Mouse (Mus musculus) heart, embryonic 16.5 days (tissue): ENCODE measurements around the gene Sh3bp4. TPM values are rescaled to one million over a fixed set of nuclear protein-coding genes. Genes with fewer than 3 reads are reported as not detected.

ENCODE experiments used
- ATAC-seq: fragments of 200-750 bp; cut with Nextera tagmentation; replicated peaks from 2 replicates; pipeline ENCODE4 v1.8.0; 2017; ENCODE audit warnings: moderate number of reproducible peaks; ENCODE audit not compliant: insufficient read depth, low FRiP score; ENCODE audit errors: extremely low read depth
- H3K27ac ChIP-seq: fragments of 300-500 bp; sonication (generic); 2 replicates; pipeline ENCODE4 v1.5.1; 2014; ENCODE audit warnings: mild to moderate bottlenecking, low read length, control low read depth, moderate library complexity
- H3K27me3 ChIP-seq: fragments of 300-500 bp; sonication (generic); 2 replicates; pipeline ENCODE4 v1.6.1; 2014; ENCODE audit warnings: low read length, mixed read lengths; ENCODE audit not compliant: control insufficient read depth, insufficient read depth
- H3K36me3 ChIP-seq: fragments of 300-500 bp; sonication (generic); 2 replicates; pipeline ENCODE4 v1.6.1; 2014; ENCODE audit not compliant: control insufficient read depth, insufficient read depth
- H3K4me1 ChIP-seq: fragments of 300-500 bp; sonication (generic); 2 replicates; pipeline ENCODE4 v1.6.1; 2014; ENCODE audit warnings: low read length, mixed read lengths; ENCODE audit not compliant: control insufficient read depth, insufficient read depth
- H3K4me2 ChIP-seq: fragments of 300-500 bp; sonication (generic); 2 replicates; pipeline ENCODE4 v1.6.1; 2014; ENCODE audit warnings: low read depth, mild to moderate bottlenecking, control low read depth, low read length
- H3K4me3 ChIP-seq: fragments of 300-500 bp; sonication (generic); 2 replicates; pipeline ENCODE4 v1.5.1; 2014; ENCODE audit warnings: mild to moderate bottlenecking, control low read depth, low read length
- H3K9ac ChIP-seq: fragments of 300-500 bp; sonication (generic); 2 replicates; pipeline ENCODE4 v1.6.1; 2014; ENCODE audit warnings: low read length, control low read depth
- H3K9me3 ChIP-seq: fragments of 300-500 bp; sonication (generic); replicated peaks from 2 replicates; pipeline ENCODE4 v1.6.1; 2016; ENCODE audit warnings: low read length; ENCODE audit not compliant: control insufficient read depth
- WGBS: fragments of 180-500 bp; shearing (Covaris S2); extraction: QIAGEN DNeasy Blood & Tissue Kit; methylation state at CpG from one replicate; pipeline ENCODE4 v1.1.7; 2014; 5-methylcytosine and 5-hydroxymethylcytosine counted together
- polyA plus RNA-seq: library from polyadenylated mRNA; unstranded; fragments of >200 nt; fragmentation: Nextera tagmentation; extraction: Ambion mirVana; gene quantifications from 2 replicates; pipeline ENCODE4 v1.2.1, GENCODE M21; 2015

The Sh3bp4 gene
- polyA plus RNA-seq, 1 experiment from 2014 or later = 19.2 TPM

GRCm38 (mm10) chr1:89164281-89164680 lies 94.1 kb downstream of the Sh3bp4 start:
- peaks cover 13% of the 10 kb centered on the region for H3K4me1 ChIP-seq
- no peaks in the 10 kb centered on the region for H3K9me3 ChIP-seq
- H3K36me3 ChIP-seq = no peaks in the 10 kb centered on the region
- H3K4me3 ChIP-seq = no peak overlapping the region
- no peak for ATAC-seq
- H3K9ac ChIP-seq = no peak overlapping the region
- H3K4me2 ChIP-seq = no peak overlapping the region
- 81% methylated on average over 5 of the region's 5 CpGs for WGBS
- no peak overlapping the region for H3K27ac ChIP-seq
- H3K27me3 ChIP-seq = no peaks in the 10 kb centered on the region

- no peak for ATAC-seq
- Histone ChIP-seq H3K27ac (no peak overlapping the region), H3K4me2 (no peak overlapping the region), H3K9me3 (no peaks in the 10 kb centered on the region), H3K27me3 (no peaks in the 10 kb centered on the region), H3K36me3 (no peaks in the 10 kb centered on the region), H3K9ac (no peak overlapping the region), H3K4me1 (peaks cover 13% of the 10 kb centered on the region), H3K4me3 (no peak overlapping the region)
- WGBS = 32% methylated on average over 7 of the region's 7 CpGs
Measured at GRCm38 (mm10) chr1:89164685-89165084, 94.5 kb downstream of the Sh3bp4 start.

DNA sequence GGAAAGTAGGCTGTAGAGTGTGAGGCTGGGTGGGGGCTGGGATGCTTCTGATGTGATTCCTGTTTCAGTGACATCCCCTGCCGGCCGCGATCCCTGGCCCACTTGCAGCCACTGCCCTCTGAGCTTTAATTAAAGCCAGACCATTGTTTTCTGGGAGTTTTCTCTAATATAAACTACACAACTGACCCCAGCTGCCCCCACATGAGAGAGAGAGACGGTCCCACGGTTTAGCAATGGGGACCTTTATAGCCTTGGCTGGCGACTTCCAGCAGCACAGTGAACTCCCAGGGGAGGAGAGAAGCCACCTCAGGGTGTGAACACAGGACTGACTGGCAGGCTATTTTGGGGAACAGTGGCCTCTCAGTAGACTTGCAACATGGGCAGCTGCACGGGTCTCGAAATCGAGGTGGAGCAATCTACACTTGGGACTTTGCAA lies 96.6 kb downstream of the Sh3bp4 start:
- H3K4me1 ChIP-seq = peaks cover 13% of the 10 kb centered on the region
- H3K36me3 ChIP-seq = no peaks in the 10 kb centered on the region
- H3K27me3 ChIP-seq = no peaks in the 10 kb centered on the region
- H3K9me3 ChIP-seq = no peaks in the 10 kb centered on the region
- 30% methylated on average over 9 of the region's 9 CpGs for WGBS
- no peak overlapping the region for H3K4me3 ChIP-seq
- peak; percentile 35; the same call in 1 of the 2 replicates for ATAC-seq
- 0 out of 2 replicates have a peak overlapping the region, but pooled peaks have one; percentile 22 for H3K9ac ChIP-seq
- H3K4me2 ChIP-seq = no peak overlapping the region
- peak overlapping the region; percentile 29; the same call in 1 of the 2 replicates for H3K27ac ChIP-seq

DNA sequence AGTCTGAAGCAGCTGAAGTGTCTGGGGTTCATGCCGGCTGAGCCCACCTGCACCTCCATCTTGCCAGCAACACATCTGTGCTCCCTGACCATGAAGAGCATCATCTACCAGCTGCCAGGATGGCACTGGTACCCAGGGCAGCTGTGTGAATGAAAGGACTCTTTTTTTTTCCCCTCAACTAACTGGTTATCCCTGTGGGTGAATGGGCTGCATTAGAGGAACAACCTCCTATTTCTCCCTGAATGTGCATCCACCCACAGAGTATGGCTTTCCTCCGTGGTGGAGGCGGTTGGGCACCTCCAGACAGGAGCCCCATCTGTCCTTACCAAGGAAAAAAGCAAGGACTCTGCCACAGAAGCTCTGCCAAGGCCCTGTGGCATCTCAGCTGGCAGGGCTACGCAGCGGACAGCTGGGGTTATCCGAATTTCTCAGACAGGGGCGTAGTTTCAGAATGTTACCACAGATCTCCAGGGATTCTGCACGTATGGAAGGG lies 101.1 kb downstream of the Sh3bp4 start:
- Histone ChIP-seq H3K9me3 (0 out of 2 replicates have a peak, but pooled peaks cover 1% of the 10 kb centered on the region), H3K27ac (no peak overlapping the region), H3K4me1 (peaks cover 10% of the 10 kb centered on the region), H3K27me3 (no peaks in the 10 kb centered on the region), H3K36me3 (no peaks in the 10 kb centered on the region), H3K9ac (no peak overlapping the region), H3K4me3 (no peak overlapping the region), H3K4me2 (no peak overlapping the region)
- 84% methylated on average over 8 of the region's 8 CpGs for WGBS
- ATAC-seq = no peak

DNA sequence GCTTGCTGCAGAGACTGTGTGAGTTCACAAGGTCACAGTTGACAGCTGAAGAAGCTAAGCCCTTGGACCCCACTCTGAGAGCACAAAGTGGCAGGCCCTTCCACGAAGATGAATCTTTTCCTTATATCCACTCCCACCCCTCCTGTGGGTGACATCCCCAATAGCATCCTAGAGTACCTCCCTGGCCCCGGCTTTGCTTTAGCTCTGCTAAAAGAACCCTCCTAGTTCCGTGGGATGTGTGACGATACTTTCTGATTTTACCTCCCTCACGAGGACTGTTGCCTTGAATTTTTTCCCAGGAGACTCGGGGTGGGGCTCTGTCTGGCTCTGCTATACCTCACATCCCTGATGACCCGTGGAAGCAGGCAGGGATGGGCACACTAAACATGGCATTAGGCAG lies 104.4 kb downstream of the Sh3bp4 start:
- H3K9ac ChIP-seq = no peak overlapping the region
- no peaks in the 10 kb centered on the region for H3K4me1 ChIP-seq
- no peaks in the 10 kb centered on the region for H3K27me3 ChIP-seq
- ATAC-seq = no peak
- no peak overlapping the region for H3K4me3 ChIP-seq
- no peak overlapping the region for H3K27ac ChIP-seq
- H3K36me3 ChIP-seq = no peaks in the 10 kb centered on the region
- H3K9me3 ChIP-seq = 0 out of 2 replicates have a peak, but pooled peaks cover 2% of the 10 kb centered on the region
- WGBS = 63% methylated on average over 7 of the region's 7 CpGs
- H3K4me2 ChIP-seq = no peak overlapping the region

DNA sequence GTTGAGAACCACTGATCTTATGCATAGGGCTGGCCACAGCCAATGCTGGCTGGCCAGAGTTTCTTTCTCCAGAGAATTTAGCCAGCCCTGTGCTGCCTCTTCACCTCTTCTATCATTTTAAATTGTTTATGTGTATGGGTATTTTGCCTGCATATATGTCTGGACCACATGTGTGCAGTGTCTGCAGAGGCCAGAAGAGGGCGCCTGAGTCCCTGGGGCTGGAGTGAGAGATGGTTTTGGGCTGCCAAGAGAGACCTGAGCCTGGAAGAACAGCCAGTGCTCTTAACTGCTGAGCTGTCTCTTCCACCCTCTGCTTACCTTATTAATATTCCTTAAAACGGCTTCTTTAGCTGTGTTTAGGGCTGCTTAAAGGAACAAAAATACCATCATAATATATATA lies 105.1 kb downstream of the Sh3bp4 start:
- Histone ChIP-seq H3K4me1 (no peaks in the 10 kb centered on the region), H3K9me3 (0 out of 2 replicates have a peak, but pooled peaks cover 2% of the 10 kb centered on the region), H3K36me3 (no peaks in the 10 kb centered on the region), H3K9ac (no peak overlapping the region), H3K27ac (no peak overlapping the region), H3K27me3 (no peaks in the 10 kb centered on the region), H3K4me2 (no peak overlapping the region), H3K4me3 (no peak overlapping the region)
- WGBS = 66% methylated on average over 2 of the region's 2 CpGs
- no peak for ATAC-seq

- Histone ChIP-seq H3K27ac (peak overlapping the region; percentile 82), H3K9me3 (no peaks in the 10 kb centered on the region), H3K4me2 (peak overlapping the region; percentile 50), H3K36me3 (no peaks in the 10 kb centered on the region), H3K9ac (peak overlapping the region; percentile 15; the same call in 1 of the 2 replicates), H3K27me3 (no peaks in the 10 kb centered on the region), H3K4me3 (no peak overlapping the region), H3K4me1 (peaks cover 14% of the 10 kb centered on the region)
- 6% methylated on average over 9 of the region's 9 CpGs for WGBS
- ATAC-seq = peak; percentile 86
Measured at GRCm38 (mm10) chr1:89183261-89183831, 113.1 kb downstream of the Sh3bp4 start.

GRCm38 (mm10) chr1:89184111-89184785 lies 114.0 kb downstream of the Sh3bp4 start:
- 89% methylated on average over 6 of the region's 6 CpGs for WGBS
- H3K27ac ChIP-seq = peak overlapping the region; percentile 82
- no peak overlapping the region for H3K4me3 ChIP-seq
- H3K36me3 ChIP-seq = no peaks in the 10 kb centered on the region
- no peak for ATAC-seq
- H3K4me2 ChIP-seq = no peak overlapping the region
- H3K9ac ChIP-seq = peak overlapping the region; percentile 15; the same call in 1 of the 2 replicates
- H3K4me1 ChIP-seq = peaks cover 14% of the 10 kb centered on the region
- H3K9me3 ChIP-seq = no peaks in the 10 kb centered on the region
- H3K27me3 ChIP-seq = no peaks in the 10 kb centered on the region

GRCm38 (mm10) chr1:89184839-89185238 lies 114.6 kb downstream of the Sh3bp4 start:
- Histone ChIP-seq H3K9me3 (no peaks in the 10 kb centered on the region), H3K27ac (no peak overlapping the region)
- ATAC-seq = no peak

More at GRCm38 (mm10) chr1:89184839-89185238, 114.6 kb downstream of the Sh3bp4 start:
- Histone ChIP-seq H3K36me3 (no peaks in the 10 kb centered on the region), H3K27me3 (no peaks in the 10 kb centered on the region), H3K4me3 (no peak overlapping the region), H3K4me1 (peaks cover 14% of the 10 kb centered on the region), H3K4me2 (no peak overlapping the region), H3K9ac (no peak overlapping the region)
